Mouse (Mus musculus): ENCODE measurements around the gene Pcsk2. TPM values are rescaled to one million over a fixed set of nuclear protein-coding genes. Genes with fewer than 3 reads are reported as not detected.

The Pcsk2 gene
- polyA plus RNA-seq, 1 experiment from 2014 or later, result 1.7 TPM

GRCm38 (mm10) chr2:143565062-143565461 lies 19.1 kb downstream of the Pcsk2 start:
- no peaks in the 10 kb centered on the region for H3K9me3 ChIP-seq (ENCODE audit: low read length)
- H3K9ac ChIP-seq (replicated peaks; ENCODE audit: low read length), result no peak overlapping the region
- no peak overlapping the region for H3K27ac ChIP-seq (ENCODE audit: low read length)
- H3K4me1 ChIP-seq (ENCODE audit: insufficient read depth, low read length), result no peaks in the 10 kb centered on the region
- ATAC-seq (ENCODE audit: low FRiP score, low TSS enrichment), result no peak
- H3K36me3 ChIP-seq (ENCODE audit: insufficient read depth, low read length), result no peaks in the 10 kb centered on the region
- H3K27me3 ChIP-seq (ENCODE audit: insufficient read depth, low read length), result no peaks in the 10 kb centered on the region
- H3K4me3 ChIP-seq (ENCODE audit: low read length), result no peak overlapping the region
- 82% methylated on average over 2 of the region's 2 CpGs for WGBS
- H3K4me2 ChIP-seq (replicated peaks; ENCODE audit: low read depth, low read length), result no peak overlapping the region

- H3K36me3 ChIP-seq (ENCODE audit: insufficient read depth, low read length), result no peaks in the 10 kb centered on the region
- H3K4me2 ChIP-seq (replicated peaks; ENCODE audit: low read depth, low read length), result no peak overlapping the region
- H3K4me1 ChIP-seq (ENCODE audit: insufficient read depth, low read length), result no peaks in the 10 kb centered on the region
- H3K27ac ChIP-seq (ENCODE audit: low read length), result no peak overlapping the region
- no peaks in the 10 kb centered on the region for H3K27me3 ChIP-seq (ENCODE audit: insufficient read depth, low read length)
- no peak overlapping the region for H3K4me3 ChIP-seq (ENCODE audit: low read length)
- no peaks in the 10 kb centered on the region for H3K9me3 ChIP-seq (ENCODE audit: low read length)
- ATAC-seq (ENCODE audit: low FRiP score, low TSS enrichment), result no peak
- no peak overlapping the region for H3K9ac ChIP-seq (replicated peaks; ENCODE audit: low read length)
- 78% methylated on average over 6 of the region's 6 CpGs for WGBS
Observed at GRCm38 (mm10) chr2:143565961-143566360, 20.0 kb downstream of the Pcsk2 start.

GRCm38 (mm10) chr2:143585341-143585740 lies 39.4 kb downstream of the Pcsk2 start:
- H3K9ac ChIP-seq (replicated peaks; ENCODE audit: low read length), result no peak overlapping the region
- no peak overlapping the region for H3K27ac ChIP-seq (ENCODE audit: low read length)
- no peak for ATAC-seq (ENCODE audit: low FRiP score, low TSS enrichment)
- no peaks in the 10 kb centered on the region for H3K36me3 ChIP-seq (ENCODE audit: insufficient read depth, low read length)
- no peaks in the 10 kb centered on the region for H3K9me3 ChIP-seq (ENCODE audit: low read length)
- H3K4me3 ChIP-seq (ENCODE audit: low read length), result no peak overlapping the region
- H3K4me1 ChIP-seq (ENCODE audit: insufficient read depth, low read length), result no peaks in the 10 kb centered on the region
- no peak overlapping the region for H3K4me2 ChIP-seq (replicated peaks; ENCODE audit: low read depth, low read length)
- WGBS, result 73% methylated on average over 6 of the region's 6 CpGs
- no peaks in the 10 kb centered on the region for H3K27me3 ChIP-seq (ENCODE audit: insufficient read depth, low read length)

- ATAC-seq (ENCODE audit: low FRiP score, low TSS enrichment), result no peak
- 92% methylated on average over 2 of the region's 2 CpGs for WGBS
- H3K27ac ChIP-seq (ENCODE audit: low read length), result no peak overlapping the region
Observed at GRCm38 (mm10) chr2:143590398-143590797, 44.4 kb downstream of the Pcsk2 start.

DNA sequence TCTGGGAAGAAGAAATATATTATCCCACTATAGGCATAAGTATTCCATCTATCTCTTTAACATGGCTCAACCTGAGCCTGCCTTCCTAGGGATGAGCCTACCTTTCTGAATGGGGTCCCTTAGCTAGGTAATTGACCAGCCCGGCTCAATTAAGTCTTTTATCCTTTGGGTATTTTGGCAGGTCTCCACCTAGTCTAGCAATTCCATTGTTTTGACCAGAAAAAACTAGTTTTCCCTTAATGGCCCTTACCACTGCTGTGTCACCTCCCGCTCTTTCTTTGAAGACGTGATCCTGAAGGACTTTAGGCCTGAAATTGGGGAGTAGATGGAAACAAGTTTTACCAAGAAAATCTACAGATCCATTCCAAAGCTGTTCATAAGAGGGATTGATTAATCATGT lies 57.1 kb downstream of the Pcsk2 start:
- H3K27me3 ChIP-seq (ENCODE audit: insufficient read depth, low read length), result no peaks in the 10 kb centered on the region
- 44% methylated on average over 3 of the region's 3 CpGs for WGBS
- ATAC-seq (ENCODE audit: low FRiP score, low TSS enrichment), result no peak
- H3K4me1 ChIP-seq (ENCODE audit: insufficient read depth, low read length), result no peaks in the 10 kb centered on the region
- H3K9ac ChIP-seq (replicated peaks; ENCODE audit: low read length), result no peak overlapping the region
- H3K4me2 ChIP-seq (replicated peaks; ENCODE audit: low read depth, low read length), result no peak overlapping the region
- H3K9me3 ChIP-seq (ENCODE audit: low read length), result no peaks in the 10 kb centered on the region
- no peak overlapping the region for H3K4me3 ChIP-seq (ENCODE audit: low read length)
- no peak overlapping the region for H3K27ac ChIP-seq (ENCODE audit: low read length)
- no peaks in the 10 kb centered on the region for H3K36me3 ChIP-seq (ENCODE audit: insufficient read depth, low read length)

More at GRCm38 (mm10) chr2:143590398-143590797, 44.4 kb downstream of the Pcsk2 start:
- Histone ChIP-seq H3K36me3 (ENCODE audit: insufficient read depth, low read length) (no peaks in the 10 kb centered on the region), H3K4me3 (ENCODE audit: low read length) (no peak overlapping the region), H3K9ac (replicated peaks; ENCODE audit: low read length) (no peak overlapping the region), H3K4me2 (replicated peaks; ENCODE audit: low read depth, low read length) (no peak overlapping the region), H3K9me3 (ENCODE audit: low read length) (no peaks in the 10 kb centered on the region), H3K4me1 (ENCODE audit: insufficient read depth, low read length) (no peaks in the 10 kb centered on the region), H3K27me3 (ENCODE audit: insufficient read depth, low read length) (no peaks in the 10 kb centered on the region)

- H3K36me3 ChIP-seq (ENCODE audit: insufficient read depth, low read length), result no peaks in the 10 kb centered on the region
- no peak overlapping the region for H3K27ac ChIP-seq (ENCODE audit: low read length)
- H3K4me2 ChIP-seq (replicated peaks; ENCODE audit: low read depth, low read length), result no peak overlapping the region
- no peak overlapping the region for H3K4me3 ChIP-seq (ENCODE audit: low read length)
- no peak overlapping the region for H3K9ac ChIP-seq (replicated peaks; ENCODE audit: low read length)
- no peaks in the 10 kb centered on the region for H3K9me3 ChIP-seq (ENCODE audit: low read length)
- WGBS, result 45% methylated on average over 2 of the region's 2 CpGs
- H3K4me1 ChIP-seq (ENCODE audit: insufficient read depth, low read length), result no peaks in the 10 kb centered on the region
- peak; percentile 90 for ATAC-seq (ENCODE audit: low FRiP score, low TSS enrichment)
- no peaks in the 10 kb centered on the region for H3K27me3 ChIP-seq (ENCODE audit: insufficient read depth, low read length)
Observed at GRCm38 (mm10) chr2:143603871-143604512, 58.0 kb downstream of the Pcsk2 start.

GRCm38 (mm10) chr2:143610355-143611331 lies 64.7 kb downstream of the Pcsk2 start:
- Histone ChIP-seq H3K4me3 (ENCODE audit: low read length) (no peak overlapping the region), H3K4me2 (replicated peaks; ENCODE audit: low read depth, low read length) (no peak overlapping the region), H3K4me1 (ENCODE audit: insufficient read depth, low read length) (no peaks in the 10 kb centered on the region), H3K9me3 (ENCODE audit: low read length) (no peaks in the 10 kb centered on the region), H3K9ac (replicated peaks; ENCODE audit: low read length) (no peak overlapping the region), H3K27me3 (ENCODE audit: insufficient read depth, low read length) (no peaks in the 10 kb centered on the region), H3K27ac (ENCODE audit: low read length) (0 out of 2 replicates have a peak overlapping the region, but pooled peaks have one; percentile 4), H3K36me3 (ENCODE audit: insufficient read depth, low read length) (no peaks in the 10 kb centered on the region)
- ATAC-seq (ENCODE audit: low FRiP score, low TSS enrichment), result peak; percentile 77
- 53% methylated on average over 9 of the region's 9 CpGs for WGBS

GRCm38 (mm10) chr2:143613466-143613865 lies 67.5 kb downstream of the Pcsk2 start:
- Histone ChIP-seq H3K27ac (ENCODE audit: low read length) (no peak overlapping the region), H3K36me3 (ENCODE audit: insufficient read depth, low read length) (no peaks in the 10 kb centered on the region), H3K9me3 (ENCODE audit: low read length) (no peaks in the 10 kb centered on the region), H3K4me3 (ENCODE audit: low read length) (no peak overlapping the region), H3K4me2 (replicated peaks; ENCODE audit: low read depth, low read length) (no peak overlapping the region), H3K9ac (replicated peaks; ENCODE audit: low read length) (no peak overlapping the region), H3K27me3 (ENCODE audit: insufficient read depth, low read length) (no peaks in the 10 kb centered on the region), H3K4me1 (ENCODE audit: insufficient read depth, low read length) (no peaks in the 10 kb centered on the region)
- 78% methylated on average over 3 of the region's 3 CpGs for WGBS
- ATAC-seq (ENCODE audit: low FRiP score, low TSS enrichment), result no peak

DNA sequence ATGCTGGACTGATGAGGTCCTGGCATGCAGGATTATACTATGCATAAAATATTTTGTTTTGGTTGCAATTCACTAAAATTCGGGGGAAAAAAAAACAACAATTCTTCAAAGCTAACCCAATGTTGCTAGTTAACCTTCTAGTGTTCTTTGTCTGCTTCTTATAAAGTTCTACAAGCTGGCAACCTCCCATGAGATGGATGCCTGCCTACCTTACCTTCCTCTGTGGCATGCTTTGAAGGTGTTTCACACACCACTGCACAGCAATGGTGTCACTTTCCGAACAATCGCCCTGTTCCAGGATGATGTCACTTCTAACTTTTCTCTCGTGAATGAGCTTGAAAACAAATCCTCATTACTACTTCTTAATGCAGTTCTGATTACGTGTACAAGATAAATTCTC lies 68.8 kb downstream of the Pcsk2 start:
- Histone ChIP-seq H3K27me3 (ENCODE audit: insufficient read depth, low read length) (no peaks in the 10 kb centered on the region), H3K4me3 (ENCODE audit: low read length) (no peak overlapping the region), H3K27ac (ENCODE audit: low read length) (no peak overlapping the region), H3K4me1 (ENCODE audit: insufficient read depth, low read length) (no peaks in the 10 kb centered on the region), H3K36me3 (ENCODE audit: insufficient read depth, low read length) (no peaks in the 10 kb centered on the region), H3K4me2 (replicated peaks; ENCODE audit: low read depth, low read length) (no peak overlapping the region), H3K9ac (replicated peaks; ENCODE audit: low read length) (no peak overlapping the region), H3K9me3 (ENCODE audit: low read length) (no peaks in the 10 kb centered on the region)
- 44% methylated on average over 5 of the region's 5 CpGs for WGBS
- ATAC-seq (ENCODE audit: low FRiP score, low TSS enrichment), result no peak

GRCm38 (mm10) chr2:143620916-143621315 lies 75.0 kb downstream of the Pcsk2 start:
- ATAC-seq (ENCODE audit: low FRiP score, low TSS enrichment), result no peak
- Histone ChIP-seq H3K36me3 (ENCODE audit: insufficient read depth, low read length) (no peaks in the 10 kb centered on the region), H3K27me3 (ENCODE audit: insufficient read depth, low read length) (no peaks in the 10 kb centered on the region), H3K4me2 (replicated peaks; ENCODE audit: low read depth, low read length) (no peak overlapping the region), H3K9me3 (ENCODE audit: low read length) (no peaks in the 10 kb centered on the region), H3K4me3 (ENCODE audit: low read length) (no peak overlapping the region), H3K27ac (ENCODE audit: low read length) (no peak overlapping the region), H3K9ac (replicated peaks; ENCODE audit: low read length) (no peak overlapping the region), H3K4me1 (ENCODE audit: insufficient read depth, low read length) (no peaks in the 10 kb centered on the region)
- WGBS, result 54% methylated on average over 3 of the region's 3 CpGs
